Mouse (Mus musculus) stomach, embryonic 16.5 days (tissue): ENCODE results near the gene Aldh5a1. TPM values are rescaled to one million over a fixed set of nuclear protein-coding genes. Genes with fewer than 3 reads are reported as not detected.

Experiments
- ATAC-seq: fragments of 200-750 bp; cut with Nextera tagmentation; 2 replicates; pipeline ENCODE4 v1.8.0; 2017; ENCODE audit warnings: moderate number of reproducible peaks, moderate TSS enrichment; ENCODE audit not compliant: insufficient read depth, low FRiP score
- H3K27ac ChIP-seq: fragments of 300-500 bp; sonication (generic); 2 replicates; pipeline ENCODE4 v1.5.1; 2014; ENCODE audit warnings: low read length
- H3K27me3 ChIP-seq: fragments of 300-500 bp; sonication (generic); 2 replicates; pipeline ENCODE4 v1.6.1; 2014; ENCODE audit warnings: low read length, control low read depth, mixed read lengths; ENCODE audit not compliant: control insufficient read depth, insufficient read depth
- H3K36me3 ChIP-seq: fragments of 300-500 bp; sonication (generic); 2 replicates; pipeline ENCODE4 v1.6.1; 2014; ENCODE audit warnings: low read length; ENCODE audit not compliant: control insufficient read depth, insufficient read depth
- H3K4me1 ChIP-seq: fragments of 300-500 bp; sonication (generic); 2 replicates; pipeline ENCODE4 v1.6.1; 2014; ENCODE audit warnings: low read length, control low read depth, mixed read lengths; ENCODE audit not compliant: control insufficient read depth, insufficient read depth
- H3K4me2 ChIP-seq: fragments of 300-500 bp; sonication (generic); 2 replicates; pipeline ENCODE4 v1.6.1; 2014; ENCODE audit warnings: low read depth, low read length, mixed read lengths
- H3K4me3 ChIP-seq: fragments of 300-500 bp; sonication (generic); replicated peaks from 2 replicates; pipeline ENCODE4 v1.5.1; 2014; ENCODE audit warnings: mild to moderate bottlenecking, low read length
- H3K9ac ChIP-seq: fragments of 300-500 bp; sonication (generic); 2 replicates; pipeline ENCODE4 v1.6.1; 2014; ENCODE audit warnings: low read length
- H3K9me3 ChIP-seq: fragments of 300-500 bp; sonication (generic); replicated peaks from 2 replicates; pipeline ENCODE4 v1.6.1; 2016; ENCODE audit warnings: low read length, control low read depth; ENCODE audit not compliant: control insufficient read depth
- WGBS: fragments of 180-500 bp; shearing (Covaris S2); extraction: QIAGEN DNeasy Blood & Tissue Kit; methylation state at CpG from one replicate; pipeline ENCODE4 v1.1.7; 2014; 5-methylcytosine and 5-hydroxymethylcytosine counted together
- polyA plus RNA-seq: library from polyadenylated mRNA; unstranded; fragments of >200 nt; fragmentation: Nextera tagmentation; extraction: Ambion mirVana; gene quantifications from 2 replicates; pipeline ENCODE4 v1.2.1, GENCODE M21; 2015

Gene Aldh5a1
- polyA plus RNA-seq, 1 experiment from 2014 or later = 7.6 TPM

- WGBS = 28% methylated on average over 5 of the region's 5 CpGs
- peak; percentile 71; the same call in 1 of the 2 replicates for ATAC-seq
- Histone ChIP-seq H3K9ac (no peak overlapping the region), H3K27ac (no peak overlapping the region), H3K27me3 (no peaks in the 10 kb centered on the region), H3K4me2 (no peak overlapping the region), H3K4me1 (no peaks in the 10 kb centered on the region), H3K36me3 (peaks cover 4% of the 10 kb centered on the region; the same call in 1 of the 2 replicates), H3K9me3 (no peaks in the 10 kb centered on the region), H3K4me3 (no peak overlapping the region)
These were observed 17.0 kb downstream of the Aldh5a1 start for GRCm38 (mm10) chr13:24920333-24920977.

DNA sequence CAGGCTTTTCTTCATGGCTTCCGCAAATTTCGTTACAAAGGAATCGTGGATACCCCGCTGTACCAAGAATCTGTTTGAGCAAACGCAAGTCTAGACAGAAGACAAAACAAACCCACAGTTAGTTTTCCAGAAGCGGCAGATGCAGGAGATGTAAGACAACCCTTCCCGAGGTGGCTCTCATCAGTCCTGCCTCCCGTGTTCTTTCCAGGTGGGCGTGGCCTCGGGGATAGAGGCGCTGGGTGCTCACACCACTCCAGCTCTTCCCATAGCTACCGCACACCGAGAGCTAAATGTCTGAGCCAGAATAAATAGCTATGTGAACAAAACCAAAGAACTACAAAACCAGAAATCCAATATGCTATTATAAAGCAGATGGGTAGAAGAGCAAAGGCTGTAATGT, 21.6 kb downstream of the Aldh5a1 start:
- Histone ChIP-seq H3K27ac (no peak overlapping the region), H3K9me3 (no peaks in the 10 kb centered on the region), H3K36me3 (peaks cover 4% of the 10 kb centered on the region; the same call in 1 of the 2 replicates), H3K4me3 (no peak overlapping the region), H3K27me3 (no peaks in the 10 kb centered on the region), H3K9ac (no peak overlapping the region), H3K4me1 (no peaks in the 10 kb centered on the region), H3K4me2 (no peak overlapping the region)
- WGBS = 69% methylated on average over 13 of the region's 13 CpGs
- ATAC-seq = no peak

- Histone ChIP-seq H3K36me3 (peaks cover 4% of the 10 kb centered on the region; the same call in 1 of the 2 replicates), H3K27ac (no peak overlapping the region), H3K4me3 (no peak overlapping the region), H3K4me2 (no peak overlapping the region), H3K27me3 (no peaks in the 10 kb centered on the region), H3K9me3 (no peaks in the 10 kb centered on the region), H3K9ac (no peak overlapping the region), H3K4me1 (no peaks in the 10 kb centered on the region)
- 75% methylated on average over 4 of the region's 4 CpGs for WGBS
- peak; percentile 50; the same call in 1 of the 2 replicates for ATAC-seq
These were observed 22.5 kb downstream of the Aldh5a1 start for GRCm38 (mm10) chr13:24914915-24915314.

DNA sequence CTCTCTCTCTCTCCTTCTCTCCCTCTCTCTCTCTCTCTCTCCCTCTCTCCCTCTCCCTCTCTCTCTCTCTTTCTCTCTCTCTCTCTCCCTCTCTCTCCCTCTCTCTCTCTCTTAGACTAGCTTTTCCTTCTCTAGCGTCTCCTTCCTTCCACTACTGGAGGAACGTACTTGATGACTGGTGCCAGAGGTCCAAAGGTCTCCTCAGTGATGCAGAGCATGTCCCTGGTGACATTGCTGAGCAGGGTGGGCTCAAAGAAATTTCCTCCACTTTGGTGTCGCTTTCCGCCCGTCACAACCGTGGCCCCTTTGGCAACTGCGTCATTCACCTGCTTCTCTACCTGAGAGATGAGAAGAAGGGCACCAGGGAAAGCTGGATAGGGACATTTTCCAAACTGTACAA, 23.9 kb downstream of the Aldh5a1 start:
- Histone ChIP-seq H3K4me1 (no peaks in the 10 kb centered on the region), H3K9me3 (no peaks in the 10 kb centered on the region), H3K27ac (no peak overlapping the region), H3K27me3 (no peaks in the 10 kb centered on the region), H3K36me3 (peaks cover 4% of the 10 kb centered on the region; the same call in 1 of the 2 replicates), H3K4me3 (no peak overlapping the region), H3K4me2 (no peak overlapping the region), H3K9ac (no peak overlapping the region)
- no peak for ATAC-seq
- WGBS = 90% methylated on average over 7 of the region's 7 CpGs

- Histone ChIP-seq H3K9me3 (no peaks in the 10 kb centered on the region), H3K9ac (no peak overlapping the region), H3K36me3 (no peaks in the 10 kb centered on the region), H3K4me3 (no peak overlapping the region), H3K4me1 (no peaks in the 10 kb centered on the region), H3K4me2 (no peak overlapping the region), H3K27me3 (no peaks in the 10 kb centered on the region), H3K27ac (no peak overlapping the region)
- no peak for ATAC-seq
- WGBS = 96% methylated on average over 1 of the region's 1 CpGs
These were observed 28.3 kb downstream of the Aldh5a1 start for GRCm38 (mm10) chr13:24909112-24909511.

DNA sequence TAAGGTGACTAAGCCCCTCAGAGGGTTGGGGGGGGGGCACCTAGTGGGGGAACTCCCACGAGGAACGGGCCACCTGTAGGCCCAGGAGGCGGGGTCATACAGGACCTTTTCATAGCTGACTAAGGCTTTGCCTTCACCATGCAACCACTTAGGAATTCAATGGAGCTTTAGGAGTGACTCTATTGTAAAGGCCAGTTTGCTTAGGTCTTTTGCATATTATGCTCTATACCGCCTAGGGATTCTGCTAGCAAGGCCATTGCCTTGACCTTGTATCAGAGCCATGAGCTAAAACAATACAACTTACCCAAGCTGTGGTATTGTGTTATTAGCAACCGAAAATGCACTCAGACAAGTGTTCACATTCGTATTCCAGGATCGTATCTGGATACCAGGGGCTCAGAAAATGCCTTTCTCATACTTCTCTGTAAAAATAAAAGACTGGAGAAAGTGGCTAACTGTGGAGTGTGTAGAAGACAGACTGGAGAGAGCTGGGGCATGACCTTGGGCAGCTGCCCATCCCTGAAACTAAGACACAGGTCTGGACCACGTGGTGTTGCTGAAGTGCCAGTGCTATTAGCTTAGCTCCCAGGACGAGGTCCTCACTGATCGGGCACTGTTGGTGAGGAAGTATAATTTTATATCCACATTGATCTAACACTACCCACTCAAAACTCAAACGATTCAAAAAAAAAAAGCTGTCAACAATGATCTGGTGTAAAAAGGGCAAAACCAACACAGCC, 30.5 kb downstream of the Aldh5a1 start:
- Histone ChIP-seq H3K4me1 (no peaks in the 10 kb centered on the region), H3K27me3 (no peaks in the 10 kb centered on the region), H3K9ac (no peak overlapping the region), H3K27ac (no peak overlapping the region), H3K4me2 (no peak overlapping the region), H3K4me3 (no peak overlapping the region), H3K9me3 (no peaks in the 10 kb centered on the region), H3K36me3 (no peaks in the 10 kb centered on the region)
- ATAC-seq = no peak
- 79% methylated on average over 11 of the region's 11 CpGs for WGBS

DNA sequence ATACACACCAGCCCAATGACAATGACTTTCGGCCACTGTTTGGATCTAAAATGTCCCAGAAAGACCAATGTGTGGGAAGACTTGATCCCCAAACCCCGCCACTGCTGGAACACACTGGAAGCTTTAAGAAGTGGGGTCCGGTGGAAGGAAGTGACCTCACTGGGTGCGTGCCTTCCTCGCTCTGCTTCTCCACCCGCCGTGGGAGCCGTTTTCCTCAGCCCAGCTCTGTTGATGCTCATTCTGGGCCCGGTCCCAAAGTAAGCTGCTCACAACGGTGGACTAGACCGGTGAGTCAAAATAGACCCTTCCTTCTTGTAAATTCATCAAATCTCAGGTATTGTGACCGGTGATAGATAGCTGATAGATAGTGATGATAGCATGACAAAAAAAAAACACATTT, 32.0 kb downstream of the Aldh5a1 start:
- Histone ChIP-seq H3K4me2 (no peak overlapping the region), H3K9ac (no peak overlapping the region), H3K27ac (no peak overlapping the region), H3K27me3 (no peaks in the 10 kb centered on the region), H3K36me3 (no peaks in the 10 kb centered on the region), H3K9me3 (no peaks in the 10 kb centered on the region), H3K4me1 (no peaks in the 10 kb centered on the region), H3K4me3 (no peak overlapping the region)
- 89% methylated on average over 12 of the region's 12 CpGs for WGBS
- no peak for ATAC-seq

GRCm38 (mm10) chr13:24903412-24903811, 34.0 kb downstream of the Aldh5a1 start:
- ATAC-seq = no peak
- Histone ChIP-seq H3K27ac (no peak overlapping the region), H3K4me1 (no peaks in the 10 kb centered on the region)

DNA sequence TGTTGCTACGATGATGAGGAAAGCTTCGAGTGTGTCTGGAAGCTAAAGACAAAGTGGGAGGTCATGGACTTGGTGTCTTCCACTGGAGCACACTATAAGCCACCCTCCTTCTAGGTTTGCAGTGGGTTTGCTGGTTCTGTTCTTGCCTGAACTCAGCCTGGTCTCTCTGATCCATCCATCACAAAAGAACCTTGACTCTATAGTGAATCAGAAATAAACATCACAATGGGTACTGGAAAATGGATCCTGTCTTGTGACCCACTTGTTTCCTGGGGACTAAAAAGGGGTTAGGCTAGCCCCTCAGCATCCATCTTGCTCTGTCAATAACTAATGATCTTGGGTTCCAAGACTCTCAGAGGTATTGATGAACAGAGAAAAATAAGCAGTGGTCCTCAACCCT, 35.5 kb downstream of the Aldh5a1 start:
- H3K4me3 ChIP-seq = no peak overlapping the region
- WGBS = 89% methylated on average over 2 of the region's 2 CpGs
- ATAC-seq = no peak
- no peak overlapping the region for H3K9ac ChIP-seq
- no peaks in the 10 kb centered on the region for H3K27me3 ChIP-seq
- no peaks in the 10 kb centered on the region for H3K4me1 ChIP-seq
- H3K9me3 ChIP-seq = no peaks in the 10 kb centered on the region
- no peak overlapping the region for H3K27ac ChIP-seq
- H3K4me2 ChIP-seq = no peak overlapping the region
- no peaks in the 10 kb centered on the region for H3K36me3 ChIP-seq

More at GRCm38 (mm10) chr13:24903412-24903811, 34.0 kb downstream of the Aldh5a1 start:
- 74% methylated on average over 6 of the region's 6 CpGs for WGBS
- Histone ChIP-seq H3K9me3 (no peaks in the 10 kb centered on the region), H3K4me2 (no peak overlapping the region), H3K36me3 (no peaks in the 10 kb centered on the region), H3K27me3 (no peaks in the 10 kb centered on the region), H3K4me3 (no peak overlapping the region), H3K9ac (no peak overlapping the region)
